Mouse (Mus musculus) olfactory bulb, adult 2 months (tissue): Measurements from ENCODE around the gene Tmem88.

Experiments used
- CTCF ChIP-seq: fragments of 200-500 bp; IDR thresholded peaks from 2 replicates; pipeline ENCODE4 v1.5.1; 2012; ENCODE audit warnings: low read depth, mild to moderate bottlenecking, low read length, moderate library complexity; ENCODE audit not compliant: insufficient read depth
- POLR2A ChIP-seq: fragments of 200-500 bp; IDR thresholded peaks from 2 replicates; pipeline ENCODE4 v1.6.1; 2012; ENCODE audit warnings: mild to moderate bottlenecking, low read depth, low read length, moderate library complexity; ENCODE audit not compliant: insufficient read depth

DNA sequence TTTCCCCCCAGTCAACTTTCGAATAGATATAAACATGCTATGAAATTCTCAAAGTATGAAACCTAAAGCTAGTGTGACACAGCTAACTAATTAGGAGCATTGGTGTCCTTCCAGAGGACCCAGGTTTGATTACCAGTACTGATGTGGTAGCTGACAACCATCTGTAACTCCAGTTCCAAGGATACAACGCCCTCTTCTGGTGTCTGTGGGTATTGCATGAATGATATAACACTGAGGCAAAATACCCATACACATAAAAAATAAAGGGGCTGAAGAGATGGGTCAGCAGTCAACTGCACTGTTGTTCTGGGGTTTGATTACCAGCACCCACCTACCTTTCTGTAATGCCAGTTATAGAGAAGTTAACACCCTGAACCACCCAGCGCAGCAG lies 25.3 kb downstream of the Tmem88 start:
- TF ChIP-seq CTCF, result no peak
- TF ChIP-seq POLR2A, result no peak
